Mouse (Mus musculus): ENCODE data around the gene Muc3.

- no peak for TF ChIP-seq CTCF (IDR thresholded peaks at IDR 0.05; ENCODE audit: low read depth)
- no peak for TF ChIP-seq EP300 (optimal IDR thresholded peaks at IDR 0.05)
Measured at GRCm38 (mm10) chr5:137091560-137091959, 57.6 kb downstream of the Muc3 start.

All from stomach, postnatal 0 days (tissue).